Mouse (Mus musculus): ENCODE results near the gene Kng2.

DNA sequence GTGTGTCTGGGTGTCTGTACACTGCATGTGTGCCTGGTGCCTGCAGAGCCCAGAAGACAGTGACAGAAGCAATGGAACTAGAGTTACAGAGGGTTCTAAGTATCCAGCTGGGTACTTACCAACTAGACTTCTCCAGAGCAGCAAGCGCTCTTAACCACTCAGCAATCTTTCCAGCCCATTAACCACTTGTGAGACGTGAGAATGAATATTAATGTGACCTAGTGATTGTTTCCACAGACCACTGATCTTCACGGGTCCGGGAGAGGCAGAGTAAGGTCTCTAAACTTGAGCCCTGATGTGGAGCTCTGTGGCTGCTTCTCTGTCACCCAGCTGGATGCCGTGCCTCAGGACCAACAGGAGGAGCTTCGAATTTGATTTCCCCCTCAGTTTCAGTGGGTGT lies 4.2 kb downstream of the Kng2 start:
- TF ChIP-seq POLR2A (IDR thresholded peaks at IDR 0.05; ENCODE audit: low read depth, low read length) (no peak), CTCF (IDR thresholded peaks at IDR 0.05; ENCODE audit: borderline replicate concordance, insufficient read depth, low read length) (no peak)
